Mouse (Mus musculus) midbrain, embryonic 13.5 days (tissue): ENCODE results near the gene Clca4a. TPM values are rescaled to one million over a fixed set of nuclear protein-coding genes. Genes with fewer than 3 reads are reported as not detected.

Source experiments
- ATAC-seq: fragments of 200-750 bp; cut with Nextera tagmentation; 2 replicates; pipeline ENCODE4 v1.8.0; 2017; ENCODE audit warnings: mild to moderate bottlenecking, moderate TSS enrichment, moderate library complexity
- H3K27ac ChIP-seq: fragments of 300-500 bp; sonication (generic); 2 replicates; pipeline ENCODE4 v1.5.1; 2015; ENCODE audit warnings: inconsistent platforms, mild to moderate bottlenecking, moderate library complexity
- H3K27me3 ChIP-seq: fragments of 300-500 bp; sonication (generic); 2 replicates; pipeline ENCODE4 v1.6.1; 2015; ENCODE audit warnings: mild to moderate bottlenecking, inconsistent platforms
- H3K36me3 ChIP-seq: fragments of 300-500 bp; sonication (generic); 2 replicates; pipeline ENCODE4 v1.6.1; 2015; ENCODE audit warnings: mild to moderate bottlenecking, inconsistent platforms
- H3K4me1 ChIP-seq: fragments of 300-500 bp; sonication (generic); replicated peaks from 2 replicates; pipeline ENCODE4 v1.6.1; 2015; ENCODE audit warnings: inconsistent platforms
- H3K4me2 ChIP-seq: fragments of 300-500 bp; sonication (generic); replicated peaks from 2 replicates; pipeline ENCODE4 v1.6.1; 2015; ENCODE audit warnings: moderate library complexity, mild to moderate bottlenecking, inconsistent platforms
- H3K4me3 ChIP-seq: fragments of 300-500 bp; sonication (generic); replicated peaks from 2 replicates; pipeline ENCODE4 v1.5.1; 2015; ENCODE audit warnings: mild to moderate bottlenecking, inconsistent platforms
- H3K9ac ChIP-seq: fragments of 300-500 bp; sonication (generic); replicated peaks from 2 replicates; pipeline ENCODE4 v1.6.1; 2015; ENCODE audit warnings: mild to moderate bottlenecking, inconsistent platforms
- H3K9me3 ChIP-seq: fragments of 300-500 bp; sonication (generic); 2 replicates; pipeline ENCODE4 v1.6.1; 2016; ENCODE audit warnings: mild to moderate bottlenecking, inconsistent platforms
- WGBS: fragments of 180-500 bp; shearing (Covaris S2); methylation state at CpG from one replicate; pipeline ENCODE4 v1.1.7; 2015; 5-methylcytosine and 5-hydroxymethylcytosine counted together
- polyA plus RNA-seq: library from polyadenylated mRNA; unstranded; fragments of >200 nt; fragmentation: Nextera tagmentation; extraction: Ambion mirVana; gene quantifications from 2 replicates; pipeline ENCODE4 v1.2.1, GENCODE M21; 2015

Clca4a gene
- polyA plus RNA-seq: not detected in 2 replicates

DNA sequence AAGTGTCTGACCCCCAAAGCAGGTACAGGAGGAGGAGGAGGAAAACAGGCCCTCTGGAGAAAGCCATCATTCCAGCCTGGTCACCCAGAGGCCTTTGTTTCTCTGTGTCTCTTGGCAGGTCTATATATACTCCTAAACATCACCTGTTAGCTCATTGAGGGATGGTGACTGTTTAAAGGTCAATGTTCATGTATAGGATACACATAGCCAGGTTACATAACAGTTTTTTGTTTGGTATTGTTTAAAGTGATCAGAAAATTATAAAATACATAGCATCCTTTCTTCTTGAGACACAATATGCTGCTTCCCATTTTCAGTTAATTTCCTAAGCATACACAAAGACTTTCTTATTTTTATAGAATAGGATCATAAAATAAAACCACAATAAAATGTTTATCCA lies at the start of gene Clca4a:
Clca4a (minus strand) TSS at position 101 of the 400 bp plus-strand sequence.
- H3K4me3 ChIP-seq: no peak within 1 kb of the TSS
- no peak for ATAC-seq
- H3K4me2 ChIP-seq: no peak within 1 kb of the TSS
- no peaks in the 10 kb centered on the region for H3K36me3 ChIP-seq
- H3K27me3 ChIP-seq: no peaks in the 10 kb centered on the region
- H3K9ac ChIP-seq: no peak within 1 kb of the TSS
- no peak within 1 kb of the TSS for H3K27ac ChIP-seq
- H3K4me1 ChIP-seq: 0 out of 2 replicates have a peak, but pooled peaks cover 3% of the 10 kb centered on the region
- H3K9me3 ChIP-seq: no peaks in the 10 kb centered on the region

DNA sequence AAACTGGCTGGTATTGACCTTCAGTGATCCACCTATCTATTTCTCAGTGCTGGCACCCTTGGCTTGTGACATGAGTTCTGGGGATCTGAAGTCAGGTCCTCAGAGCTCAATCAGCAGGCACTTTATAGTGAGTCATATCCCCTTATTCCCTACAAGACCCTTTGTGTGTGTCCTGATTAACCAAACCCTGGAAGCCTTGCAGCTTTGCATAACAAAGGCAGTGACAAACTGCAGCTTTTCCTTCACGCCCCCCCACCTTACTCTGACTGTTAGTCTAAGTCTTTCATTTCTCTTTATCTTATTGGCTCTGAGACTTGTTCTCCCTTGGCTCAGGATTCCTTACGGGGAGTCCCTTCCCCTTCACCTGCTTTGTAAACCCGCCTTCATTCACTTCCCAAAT lies 43.0 kb upstream of the Clca4a start:
- no peaks in the 10 kb centered on the region for H3K27me3 ChIP-seq
- ATAC-seq: no peak
- 42% methylated on average over 3 of the region's 3 CpGs for WGBS

DNA sequence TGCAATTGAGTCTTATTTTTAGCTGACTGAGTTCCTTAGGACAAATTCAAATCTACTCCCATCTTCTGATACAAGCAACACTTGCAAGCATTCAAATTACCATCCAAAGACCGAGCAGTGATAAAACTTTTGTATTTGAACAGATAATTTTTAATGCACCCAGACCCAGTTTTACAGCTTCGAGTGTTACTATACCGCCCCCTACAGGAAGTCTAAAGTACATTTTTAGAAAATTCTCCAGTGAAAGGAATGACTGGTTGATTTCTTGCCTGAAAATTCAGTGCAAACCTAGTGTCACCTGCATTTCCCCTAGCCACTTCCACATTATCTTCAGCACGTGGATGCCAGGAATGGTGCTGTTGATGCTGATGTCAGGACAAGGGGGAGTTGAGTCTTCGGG lies 29.6 kb upstream of the Clca4a start:
- Histone ChIP-seq H3K9me3 (no peaks in the 10 kb centered on the region), H3K27me3 (no peaks in the 10 kb centered on the region), H3K4me2 (no peak overlapping the region), H3K4me1 (no peaks in the 10 kb centered on the region), H3K36me3 (no peaks in the 10 kb centered on the region), H3K9ac (no peak overlapping the region), H3K4me3 (no peak overlapping the region), H3K27ac (no peak overlapping the region)
- 36% methylated on average over 5 of the region's 5 CpGs for WGBS
- no peak for ATAC-seq

More for the DNA sequence above, 43.0 kb upstream of the Clca4a start:
- H3K9me3 ChIP-seq: no peaks in the 10 kb centered on the region
- H3K9ac ChIP-seq: no peak overlapping the region
- no peak overlapping the region for H3K27ac ChIP-seq
- no peaks in the 10 kb centered on the region for H3K36me3 ChIP-seq
- H3K4me2 ChIP-seq: no peak overlapping the region
- H3K4me3 ChIP-seq: no peak overlapping the region
- H3K4me1 ChIP-seq: no peaks in the 10 kb centered on the region

DNA sequence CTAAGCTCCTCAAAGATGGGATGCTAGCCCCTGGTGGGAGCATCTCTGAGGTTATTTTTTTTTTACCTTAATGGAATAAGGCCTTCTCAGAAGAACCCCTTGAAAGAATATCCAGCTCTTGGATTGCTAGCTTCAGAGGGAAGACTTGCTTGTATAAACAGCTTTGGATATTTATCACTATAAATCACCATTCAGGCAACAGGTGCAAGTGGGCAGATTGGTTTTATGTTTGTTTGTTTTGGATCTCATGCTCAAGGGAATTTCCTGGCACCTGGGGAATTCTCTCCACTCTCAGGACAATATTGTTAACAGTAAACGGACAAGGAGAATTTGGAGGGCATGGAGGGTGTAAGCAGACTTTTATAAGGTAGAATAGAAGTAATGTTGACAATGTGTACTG lies 26.1 kb upstream of the Clca4a start:
- Histone ChIP-seq H3K4me2 (no peak overlapping the region), H3K4me3 (no peak overlapping the region), H3K27me3 (no peaks in the 10 kb centered on the region), H3K27ac (no peak overlapping the region), H3K9me3 (no peaks in the 10 kb centered on the region), H3K4me1 (no peaks in the 10 kb centered on the region), H3K36me3 (no peaks in the 10 kb centered on the region), H3K9ac (no peak overlapping the region)
- no peak for ATAC-seq
- 77% methylated on average over 1 of the region's 1 CpGs for WGBS

DNA sequence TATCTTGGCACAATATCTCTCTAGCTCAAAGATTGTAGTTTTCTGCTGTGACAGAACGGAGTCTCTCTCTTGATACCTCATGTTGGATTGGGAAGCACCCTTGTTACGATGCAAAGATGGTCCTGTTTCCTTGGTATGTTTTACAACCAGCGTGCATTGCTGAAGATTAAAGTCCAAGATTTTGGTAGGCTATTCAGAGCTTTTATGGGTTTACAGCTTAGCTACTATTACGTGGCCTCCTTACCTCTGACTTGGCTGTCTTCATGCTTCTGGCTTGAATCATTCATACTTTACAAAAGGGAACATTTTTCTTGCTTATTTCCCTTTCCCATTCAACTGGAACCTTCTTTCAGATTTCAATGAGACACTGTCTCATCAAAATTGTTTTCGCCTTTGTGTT lies 18.2 kb upstream of the Clca4a start:
- no peaks in the 10 kb centered on the region for H3K9me3 ChIP-seq
- WGBS: 88% methylated on average over 5 of the region's 5 CpGs
- H3K4me1 ChIP-seq: no peaks in the 10 kb centered on the region
- ATAC-seq: no peak
- no peak overlapping the region for H3K9ac ChIP-seq
- no peak overlapping the region for H3K4me2 ChIP-seq
- H3K27me3 ChIP-seq: no peaks in the 10 kb centered on the region
- no peak overlapping the region for H3K27ac ChIP-seq
- no peak overlapping the region for H3K4me3 ChIP-seq
- H3K36me3 ChIP-seq: no peaks in the 10 kb centered on the region

DNA sequence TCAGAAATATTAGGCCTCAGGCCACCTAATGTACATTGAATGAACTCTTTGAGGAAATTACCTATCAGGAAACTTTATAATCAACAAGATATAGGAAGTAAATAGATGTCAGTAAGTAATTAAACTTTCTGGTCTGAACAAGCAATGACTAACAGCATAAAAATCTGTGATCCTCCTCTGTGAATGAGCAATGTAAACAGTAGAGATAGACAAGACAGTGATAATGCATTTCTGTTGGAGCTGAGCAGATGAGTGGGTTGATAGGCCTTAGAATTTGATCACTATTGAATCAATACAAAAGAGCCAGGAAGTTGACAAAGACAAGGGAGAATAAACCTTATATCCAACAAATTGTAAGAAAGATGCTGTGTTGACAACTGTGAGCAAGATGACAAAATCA lies 17.8 kb upstream of the Clca4a start:
- H3K27ac ChIP-seq: no peak overlapping the region
- no peak overlapping the region for H3K4me2 ChIP-seq
- H3K9me3 ChIP-seq: no peaks in the 10 kb centered on the region
- H3K36me3 ChIP-seq: no peaks in the 10 kb centered on the region
- H3K27me3 ChIP-seq: no peaks in the 10 kb centered on the region
- no peak overlapping the region for H3K4me3 ChIP-seq
- no peak overlapping the region for H3K9ac ChIP-seq
- ATAC-seq: no peak
- H3K4me1 ChIP-seq: no peaks in the 10 kb centered on the region

DNA sequence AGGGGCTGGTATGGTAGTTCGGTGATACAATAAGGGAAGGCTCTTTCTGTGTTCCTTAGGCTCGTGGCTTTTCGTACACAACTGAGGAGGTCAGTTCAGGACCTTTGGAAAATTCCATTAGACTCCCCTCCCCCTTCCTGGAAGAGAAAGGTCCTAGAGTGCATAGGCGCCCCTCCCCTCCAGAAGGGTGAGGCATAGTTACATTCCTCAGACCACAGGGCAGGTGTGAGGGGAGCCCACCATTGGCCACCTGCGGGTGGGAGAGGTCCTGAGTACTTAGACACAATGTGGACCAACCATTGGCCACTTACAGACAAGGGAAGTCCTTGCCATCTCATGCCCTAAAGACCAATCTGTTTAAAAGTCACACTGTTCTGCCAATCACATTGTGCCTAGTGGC lies 11.0 kb upstream of the Clca4a start:
- Histone ChIP-seq H3K4me3 (no peak overlapping the region), H3K4me1 (no peaks in the 10 kb centered on the region), H3K36me3 (no peaks in the 10 kb centered on the region), H3K9ac (no peak overlapping the region), H3K27ac (no peak overlapping the region), H3K4me2 (no peak overlapping the region), H3K9me3 (no peaks in the 10 kb centered on the region), H3K27me3 (no peaks in the 10 kb centered on the region)
- ATAC-seq: no peak
- 86% methylated on average over 5 of the region's 5 CpGs for WGBS

DNA sequence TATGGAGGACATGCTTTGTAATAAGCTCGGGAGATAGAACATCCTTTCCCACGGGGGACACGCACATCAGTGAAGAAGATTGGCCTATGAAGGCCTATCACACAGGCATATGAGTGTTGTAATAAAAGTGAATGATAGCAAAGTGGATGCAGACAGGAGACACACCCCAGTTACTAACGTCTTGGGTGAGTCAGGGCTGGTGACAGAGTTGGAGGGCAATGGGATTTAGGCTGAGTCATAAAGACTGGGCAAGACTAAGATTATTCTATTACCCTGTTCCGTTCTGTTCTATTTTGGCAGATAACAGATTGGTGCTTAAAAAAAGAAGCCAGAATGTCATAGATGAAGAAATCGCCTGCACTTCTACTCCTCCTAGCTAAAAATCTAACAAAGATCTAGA lies 5.7 kb upstream of the Clca4a start:
- H3K27me3 ChIP-seq: no peaks in the 10 kb centered on the region
- H3K27ac ChIP-seq: no peak overlapping the region
- H3K9me3 ChIP-seq: no peaks in the 10 kb centered on the region
- H3K9ac ChIP-seq: no peak overlapping the region
- WGBS: 88% methylated on average over 6 of the region's 6 CpGs
- no peak overlapping the region for H3K4me2 ChIP-seq
- no peaks in the 10 kb centered on the region for H3K36me3 ChIP-seq
- 0 out of 2 replicates have a peak, but pooled peaks cover 3% of the 10 kb centered on the region for H3K4me1 ChIP-seq
- no peak overlapping the region for H3K4me3 ChIP-seq
- ATAC-seq: no peak

DNA sequence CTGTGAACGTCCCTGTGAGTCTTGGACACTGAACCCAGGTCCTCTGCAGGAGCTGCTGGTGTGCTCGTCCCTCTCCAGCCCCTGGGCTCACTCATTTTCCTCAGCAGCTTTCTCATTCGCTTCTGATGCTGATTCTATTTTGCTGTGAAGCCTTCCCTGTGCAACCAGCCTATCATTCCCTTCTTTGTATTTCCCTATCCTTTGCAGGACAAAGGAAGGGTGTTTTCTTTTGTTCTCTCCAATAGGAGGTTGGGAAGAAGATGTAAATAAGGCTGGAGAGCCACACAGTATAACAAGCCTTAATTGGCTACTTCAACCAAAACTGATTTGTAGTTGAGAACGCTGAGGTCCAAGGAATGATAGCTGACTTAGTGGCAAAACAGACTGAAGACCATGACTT lies 2.8 kb upstream of the Clca4a start:
- 12% methylated on average over 4 of the region's 4 CpGs for WGBS
- Histone ChIP-seq H3K27ac (no peak overlapping the region), H3K4me3 (no peak overlapping the region), H3K9me3 (no peaks in the 10 kb centered on the region), H3K4me2 (no peak overlapping the region), H3K4me1 (0 out of 2 replicates have a peak, but pooled peaks cover 3% of the 10 kb centered on the region), H3K9ac (no peak overlapping the region), H3K27me3 (no peaks in the 10 kb centered on the region), H3K36me3 (no peaks in the 10 kb centered on the region)
- ATAC-seq: no peak

DNA sequence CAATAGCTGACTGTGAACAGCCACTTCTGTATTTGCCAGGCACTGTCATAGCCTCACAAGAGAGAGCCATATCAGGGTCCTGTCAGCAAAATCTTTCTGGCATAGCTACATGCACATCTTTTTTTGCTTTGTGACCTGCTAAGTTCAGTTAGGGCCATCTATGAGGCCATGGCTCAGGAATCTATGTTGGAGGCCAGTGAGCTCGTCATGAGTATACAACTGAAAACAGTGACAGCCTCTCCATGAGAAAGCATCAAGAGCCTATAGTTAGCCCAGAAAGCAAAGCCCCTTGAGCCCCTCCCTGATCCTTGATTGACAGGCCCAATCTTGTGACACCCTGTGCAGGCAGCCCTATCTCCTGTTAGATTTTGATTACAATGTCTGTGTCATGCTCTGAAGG lies 1.2 kb upstream of the Clca4a start:
- Histone ChIP-seq H3K36me3 (no peaks in the 10 kb centered on the region), H3K27me3 (no peaks in the 10 kb centered on the region), H3K9me3 (no peaks in the 10 kb centered on the region), H3K4me3 (no peak overlapping the region), H3K9ac (no peak overlapping the region), H3K27ac (no peak overlapping the region), H3K4me2 (no peak overlapping the region), H3K4me1 (0 out of 2 replicates have a peak, but pooled peaks cover 3% of the 10 kb centered on the region)
- no peak for ATAC-seq
- WGBS: 40% methylated on average over 1 of the region's 1 CpGs

DNA sequence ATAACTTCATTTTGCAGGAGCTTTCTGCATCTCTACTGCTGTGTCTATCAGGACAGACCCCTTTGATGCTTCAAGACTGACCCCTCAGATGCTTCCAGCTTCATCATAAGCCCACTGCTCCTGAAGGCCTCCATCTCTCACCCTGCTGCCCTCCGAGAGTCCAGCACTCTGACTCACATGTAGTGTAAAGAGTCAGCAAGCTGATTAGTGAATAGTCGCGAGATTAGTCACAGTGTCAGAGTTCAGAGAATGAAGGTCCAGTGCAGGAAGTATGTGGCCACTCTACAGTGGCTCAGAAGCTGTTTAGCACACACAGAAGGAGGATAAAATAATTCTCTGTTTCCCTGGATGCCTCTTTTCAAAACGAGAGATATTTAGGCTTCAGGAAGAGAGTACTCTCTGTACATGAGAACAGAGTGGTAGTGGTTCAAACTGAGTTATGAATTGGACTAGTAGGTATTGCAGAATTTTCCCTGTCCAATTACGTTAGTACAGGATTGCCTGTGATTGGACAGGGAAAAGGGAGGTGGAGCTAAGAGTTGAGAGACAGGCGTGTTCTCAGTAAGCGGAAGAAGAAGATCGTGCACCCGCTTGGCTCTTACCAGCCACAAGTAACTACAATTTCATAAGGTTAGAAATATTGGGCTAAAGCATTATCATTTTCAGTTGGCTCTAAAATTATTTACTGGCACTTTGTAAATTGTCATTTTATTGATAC lies 3.1 kb downstream of the Clca4a start:
- no peak for ATAC-seq
- no peaks in the 10 kb centered on the region for H3K9me3 ChIP-seq
- H3K27me3 ChIP-seq: no peaks in the 10 kb centered on the region
- H3K27ac ChIP-seq: no peak overlapping the region
- no peaks in the 10 kb centered on the region for H3K36me3 ChIP-seq
- H3K4me1 ChIP-seq: no peaks in the 10 kb centered on the region
- 73% methylated on average over 9 of the region's 9 CpGs for WGBS
- H3K9ac ChIP-seq: no peak overlapping the region
- no peak overlapping the region for H3K4me3 ChIP-seq
- H3K4me2 ChIP-seq: no peak overlapping the region

DNA sequence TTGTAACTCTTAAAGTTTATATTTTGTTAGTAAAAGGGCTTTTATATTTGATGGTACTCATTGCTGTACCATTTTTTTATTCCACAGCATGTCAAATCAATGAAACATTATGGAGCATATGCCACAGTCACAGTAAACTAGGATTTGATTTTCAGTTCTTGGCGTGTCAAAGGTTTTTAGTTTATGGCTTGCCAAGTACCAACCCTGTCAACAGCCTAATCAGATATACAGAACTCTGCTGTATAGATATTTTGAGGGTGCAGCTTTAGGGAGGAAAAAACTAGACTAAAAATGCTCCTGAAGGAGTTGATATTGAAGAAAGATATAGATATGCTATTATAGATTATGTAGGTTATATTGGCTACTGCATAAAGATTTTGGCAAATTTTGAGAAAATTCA lies 5.1 kb downstream of the Clca4a start:
- H3K4me3 ChIP-seq: no peak overlapping the region
- H3K9ac ChIP-seq: no peak overlapping the region
- no peaks in the 10 kb centered on the region for H3K36me3 ChIP-seq
- no peaks in the 10 kb centered on the region for H3K9me3 ChIP-seq
- H3K4me2 ChIP-seq: no peak overlapping the region
- no peak overlapping the region for H3K27ac ChIP-seq
- WGBS: 89% methylated on average over 1 of the region's 1 CpGs
- no peaks in the 10 kb centered on the region for H3K27me3 ChIP-seq
- no peaks in the 10 kb centered on the region for H3K4me1 ChIP-seq
- ATAC-seq: no peak

DNA sequence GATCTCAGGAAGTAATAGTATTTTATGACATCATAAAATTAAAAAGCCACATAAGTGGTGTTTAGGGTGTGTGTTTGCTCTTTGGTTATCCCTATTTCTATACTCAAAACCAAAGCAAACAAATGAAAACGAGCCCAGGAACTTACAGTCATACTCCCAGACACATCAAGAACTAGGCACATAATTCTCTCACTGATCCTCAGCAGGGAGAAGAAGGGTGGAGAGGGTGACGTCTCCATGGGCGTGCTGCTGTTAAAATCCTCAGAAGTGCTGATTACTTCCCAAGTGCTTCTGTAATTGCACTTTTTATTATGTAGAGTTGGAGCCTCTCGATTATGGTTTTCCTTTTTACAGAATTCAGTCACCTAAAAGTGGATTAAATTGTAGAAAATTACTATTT lies 8.8 kb downstream of the Clca4a start:
- Histone ChIP-seq H3K4me1 (no peaks in the 10 kb centered on the region), H3K36me3 (no peaks in the 10 kb centered on the region), H3K9me3 (no peaks in the 10 kb centered on the region), H3K4me3 (no peak overlapping the region), H3K9ac (no peak overlapping the region), H3K27ac (no peak overlapping the region), H3K27me3 (no peaks in the 10 kb centered on the region), H3K4me2 (no peak overlapping the region)
- 74% methylated on average over 4 of the region's 4 CpGs for WGBS
- ATAC-seq: no peak
